Mouse (Mus musculus) hindbrain, embryonic 12.5 days (tissue): ENCODE measurements at regions not wholly inside any gene's neighbourhood (a gene's known extent, or its start where the extent isn't known, plus 50 kb on each side); places are given as distances from the start of the nearest gene placed in this dataset.

Source experiments
- ATAC-seq: fragments of 200-750 bp; cut with Nextera tagmentation; 2 replicates; pipeline ENCODE4 v1.8.0; 2017; ENCODE audit warnings: moderate TSS enrichment; ENCODE audit not compliant: low FRiP score
- H3K27ac ChIP-seq: fragments of 300-500 bp; sonication (generic); 2 replicates; pipeline ENCODE4 v1.5.1; 2016; ENCODE audit warnings: mild to moderate bottlenecking
- H3K27me3 ChIP-seq: fragments of 300-500 bp; sonication (generic); 2 replicates; pipeline ENCODE4 v1.6.1; 2016; ENCODE audit warnings: mild to moderate bottlenecking
- H3K36me3 ChIP-seq: fragments of 300-500 bp; sonication (generic); 2 replicates; pipeline ENCODE4 v1.6.1; 2016; ENCODE audit warnings: mild to moderate bottlenecking
- H3K4me1 ChIP-seq: fragments of 300-500 bp; sonication (generic); 2 replicates; pipeline ENCODE4 v1.6.1; 2016
- H3K4me2 ChIP-seq: fragments of 300-500 bp; sonication (generic); replicated peaks from 2 replicates; pipeline ENCODE4 v1.6.1; 2016; ENCODE audit warnings: mild to moderate bottlenecking
- H3K4me3 ChIP-seq: fragments of 300-500 bp; sonication (generic); 2 replicates; pipeline ENCODE4 v1.5.1; 2016; ENCODE audit warnings: mild to moderate bottlenecking
- H3K9ac ChIP-seq: fragments of 300-500 bp; sonication (generic); 2 replicates; pipeline ENCODE4 v1.6.1; 2016; ENCODE audit warnings: mild to moderate bottlenecking, moderate library complexity
- H3K9me3 ChIP-seq: fragments of 300-500 bp; sonication (generic); replicated peaks from 2 replicates; pipeline ENCODE4 v1.6.1; 2016; ENCODE audit warnings: mild to moderate bottlenecking
- WGBS: fragments of 180-500 bp; shearing (Covaris S2); methylation state at CpG from one replicate; pipeline ENCODE4 v1.1.7; 2016; 5-methylcytosine and 5-hydroxymethylcytosine counted together

DNA sequence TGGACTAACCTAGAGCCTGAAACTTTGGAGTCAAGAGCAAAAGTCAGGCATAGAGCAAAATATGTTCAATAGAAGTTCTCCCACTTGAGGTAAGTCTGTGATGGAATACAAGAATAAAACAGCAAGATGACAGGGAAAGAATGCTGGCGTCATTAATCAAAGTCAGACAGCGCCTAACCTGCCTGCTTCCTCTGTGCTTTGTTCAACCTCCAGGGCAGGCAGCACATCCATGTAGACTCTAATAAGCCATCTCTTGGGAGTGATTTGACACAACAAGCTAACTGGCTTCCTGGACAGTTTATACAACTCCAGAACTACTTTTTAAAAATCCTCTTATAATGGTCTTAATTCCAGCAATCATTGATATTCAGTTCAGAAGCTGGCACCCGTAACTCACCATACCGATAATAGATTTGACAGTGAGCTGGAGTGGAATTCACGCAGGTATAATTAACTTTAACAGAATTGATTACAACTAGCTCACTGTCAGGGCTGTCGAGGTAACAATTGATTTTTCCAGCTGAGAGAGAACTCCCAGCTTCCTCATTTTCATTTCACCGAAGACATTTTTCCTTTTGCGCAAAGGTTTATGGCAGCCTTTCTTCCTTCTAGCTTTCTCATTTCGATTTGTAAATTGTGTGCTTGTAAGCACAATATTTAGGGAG, 462.6 kb downstream of the Tmem135 start:
- H3K4me3 ChIP-seq: no peak overlapping the region
- WGBS: 78% methylated on average over 9 of the region's 9 CpGs
- ATAC-seq: no peak
- H3K27me3 ChIP-seq: no peaks in the 10 kb centered on the region
- no peaks in the 10 kb centered on the region for H3K36me3 ChIP-seq
- H3K9me3 ChIP-seq: no peaks in the 10 kb centered on the region
- H3K9ac ChIP-seq: no peak overlapping the region
- no peak overlapping the region for H3K27ac ChIP-seq
- no peak overlapping the region for H3K4me2 ChIP-seq
- no peaks in the 10 kb centered on the region for H3K4me1 ChIP-seq

- 89% methylated on average over 2 of the region's 2 CpGs for WGBS
- Histone ChIP-seq H3K9me3 (no peaks in the 10 kb centered on the region), H3K9ac (no peak overlapping the region), H3K27me3 (no peaks in the 10 kb centered on the region), H3K36me3 (no peaks in the 10 kb centered on the region), H3K4me3 (no peak overlapping the region), H3K4me2 (no peak overlapping the region), H3K4me1 (no peaks in the 10 kb centered on the region), H3K27ac (no peak overlapping the region)
- ATAC-seq: no peak
Observed at GRCm38 (mm10) chr7:88940196-88940595, 463.8 kb downstream of the Tmem135 start.

GRCm38 (mm10) chr7:88928245-88928795, 475.7 kb downstream of the Tmem135 start:
- 86% methylated on average over 6 of the region's 6 CpGs for WGBS
- Histone ChIP-seq H3K9me3 (no peaks in the 10 kb centered on the region), H3K4me1 (no peaks in the 10 kb centered on the region), H3K9ac (no peak overlapping the region), H3K27me3 (no peaks in the 10 kb centered on the region), H3K36me3 (no peaks in the 10 kb centered on the region), H3K4me2 (no peak overlapping the region), H3K4me3 (no peak overlapping the region), H3K27ac (no peak overlapping the region)
- no peak for ATAC-seq
